11 mouse cellular contexts compared by ENCODE assay signal in the genomic region with DNA sequence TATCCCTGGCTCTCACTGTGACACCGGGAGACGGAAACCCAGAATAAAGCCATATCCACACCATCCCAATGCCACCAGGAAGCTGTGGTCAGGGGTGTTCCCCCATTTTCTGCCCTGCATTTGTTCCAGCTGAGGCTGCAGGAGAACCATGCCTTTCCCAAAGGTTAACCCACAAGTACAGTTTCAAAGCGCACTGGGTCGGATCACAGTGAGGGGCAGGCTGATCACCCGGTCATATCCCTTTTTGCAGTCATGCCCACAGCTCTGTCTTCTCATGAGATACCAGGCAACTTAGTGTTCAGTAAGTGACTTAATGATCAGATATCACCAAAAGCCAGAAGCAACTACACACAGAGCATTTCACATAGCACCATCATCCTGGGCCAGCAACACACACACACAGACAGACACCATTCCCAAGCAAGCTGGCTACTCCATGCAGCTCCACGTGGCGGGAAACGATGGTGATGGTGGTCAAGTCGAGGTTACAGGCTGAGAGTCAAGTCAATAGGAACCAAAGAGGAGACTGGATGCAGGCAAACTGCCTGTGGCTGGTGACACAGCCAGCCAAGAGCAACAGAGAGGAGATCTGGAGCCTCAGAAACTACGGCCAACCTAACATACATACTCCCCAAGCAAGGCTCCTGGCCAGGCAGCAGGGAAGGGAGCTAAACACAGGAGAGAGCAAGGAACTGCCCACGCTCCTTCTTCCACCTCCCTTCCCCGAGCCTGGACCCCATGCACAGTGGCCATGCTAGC. TPM values are rescaled to one million over a fixed set of nuclear protein-coding genes. Genes with fewer than 3 reads are reported as not detected.
DNase-seq lines count a peak whose midpoint lies in the region; ATAC-seq and TF ChIP-seq lines count a peak whose summit lies in the region.
"Had no signal": no experiment of that assay in that cellular context is flagged by ENCODE, and none has a peak within 500 bp of the region (broad histone marks: within the 10 kb centered on the region; RNA-seq: fewer than 3 reads in every experiment).

No protein-coding gene starts in this region.

- no peaks in the 10 kb centered on the region for H3K27me3 ChIP-seq in kidney, postnatal 0 days (ENCODE audit: insufficient read depth, low read length)
- no peaks in the 10 kb centered on the region for H3K27me3 ChIP-seq in forebrain, embryonic 15.5 days
- no peaks in the 10 kb centered on the region for H3K27me3 ChIP-seq in intestine, embryonic 15.5 days (replicated peaks)
- H3K27me3 ChIP-seq in stomach, embryonic 14.5 days (ENCODE audit: control insufficient read depth, insufficient read depth, low read length), result no peaks in the 10 kb centered on the region

- H3K9ac ChIP-seq in kidney, postnatal 0 days (ENCODE audit: low read depth, low read length), result no peak overlapping the region
- no peak overlapping the region for H3K9ac ChIP-seq in forebrain, embryonic 15.5 days (replicated peaks)
- peak overlapping the region; percentile 4; the same call in 1 of the 2 replicates for H3K9ac ChIP-seq in intestine, embryonic 15.5 days
- no peak overlapping the region for H3K9ac ChIP-seq in stomach, embryonic 14.5 days (replicated peaks; ENCODE audit: low read depth, low read length)

- ATAC-seq in kidney, postnatal 0 days (replicated peaks; ENCODE audit: low FRiP score, low read depth), result no peak
- no peak for ATAC-seq in forebrain, embryonic 15.5 days (replicated peaks)
- ATAC-seq in intestine, embryonic 15.5 days, result no peak
- ATAC-seq in stomach, embryonic 14.5 days (ENCODE audit: insufficient number of reproducible peaks, insufficient read depth, low FRiP score, low read depth), result no peak

- H3K4me3 ChIP-seq in kidney, postnatal 0 days (replicated peaks; ENCODE audit: low read depth, low read length), result no peak overlapping the region
- no peak overlapping the region for H3K4me3 ChIP-seq in forebrain, embryonic 15.5 days
- H3K4me3 ChIP-seq in intestine, embryonic 15.5 days (replicated peaks), result no peak overlapping the region
- no peak overlapping the region for H3K4me3 ChIP-seq in stomach, embryonic 14.5 days (ENCODE audit: low read depth, low read length)

- no peak for DNase-seq in kidney, postnatal 0 days (ENCODE audit: low spot score)
- no peak for DNase-seq in kidney, postnatal 36 days
- no peak for DNase-seq in left cerebral cortex, adult 9 months (ENCODE audit: low spot score in 2 of 2)
- DNase-seq in embryo, embryonic 9.5 days (ENCODE audit: extremely low spot score), result no peak
- DNase-seq: adrenal gland, postnatal 25 days; kidney, adult 9 months; right cerebral cortex, postnatal 25 days; thymus, postnatal 4 days had no signal

- peaks cover 50% of the 10 kb centered on the region for H3K4me1 ChIP-seq in kidney, postnatal 0 days (replicated peaks; ENCODE audit: insufficient read depth, low read length)
- H3K4me1 ChIP-seq in forebrain, embryonic 15.5 days, result peaks cover 83% of the 10 kb centered on the region
- peaks cover 65% of the 10 kb centered on the region for H3K4me1 ChIP-seq in intestine, embryonic 15.5 days (replicated peaks)
- H3K4me1 ChIP-seq in stomach, embryonic 14.5 days (ENCODE audit: control insufficient read depth, insufficient read depth, low read length), result peaks cover 69% of the 10 kb centered on the region

- H3K36me3 ChIP-seq in kidney, postnatal 0 days (ENCODE audit: insufficient read depth, low read length), result no peaks in the 10 kb centered on the region
- H3K36me3 ChIP-seq in forebrain, embryonic 15.5 days, result no peaks in the 10 kb centered on the region
- H3K36me3 ChIP-seq in intestine, embryonic 15.5 days, result no peaks in the 10 kb centered on the region
- H3K36me3 ChIP-seq in stomach, embryonic 14.5 days (ENCODE audit: control insufficient read depth, insufficient read depth, low read length), result no peaks in the 10 kb centered on the region

- H3K9me3 ChIP-seq in kidney, postnatal 0 days (replicated peaks; ENCODE audit: low read length), result no peaks in the 10 kb centered on the region
- H3K9me3 ChIP-seq in forebrain, embryonic 15.5 days, result no peaks in the 10 kb centered on the region
- no peaks in the 10 kb centered on the region for H3K9me3 ChIP-seq in intestine, embryonic 15.5 days
- no peaks in the 10 kb centered on the region for H3K9me3 ChIP-seq in stomach, embryonic 14.5 days (ENCODE audit: control insufficient read depth, low read depth, low read length)

- TF ChIP-seq CTCF in kidney, postnatal 0 days (IDR thresholded peaks at IDR 0.05; ENCODE audit: low read depth), result no peak

- H3K4me2 ChIP-seq in kidney, postnatal 0 days (ENCODE audit: low read length), result no peak overlapping the region
- H3K4me2 ChIP-seq in forebrain, embryonic 15.5 days (replicated peaks), result no peak overlapping the region
- H3K4me2 ChIP-seq in intestine, embryonic 15.5 days (replicated peaks), result no peak overlapping the region
- no peak overlapping the region for H3K4me2 ChIP-seq in stomach, embryonic 14.5 days (replicated peaks; ENCODE audit: low read depth, low read length)

- WGBS in kidney, postnatal 0 days, result 66% methylated on average over 12 of the region's 12 CpGs
- 84% methylated on average over 12 of the region's 12 CpGs for WGBS in forebrain, embryonic 15.5 days
- WGBS in intestine, embryonic 15.5 days, result 81% methylated on average over 12 of the region's 12 CpGs
- WGBS in stomach, embryonic 14.5 days, result 80% methylated on average over 12 of the region's 12 CpGs

- H3K27ac ChIP-seq in kidney, postnatal 0 days, result 0 out of 2 replicates have a peak overlapping the region, but pooled peaks have one; percentile 2
- peak overlapping the region; percentile 97 for H3K27ac ChIP-seq in forebrain, embryonic 15.5 days (replicated peaks)
- peak overlapping the region; percentile 13; the same call in 1 of the 2 replicates for H3K27ac ChIP-seq in intestine, embryonic 15.5 days
- peak overlapping the region; percentile 99 for H3K27ac ChIP-seq in stomach, embryonic 14.5 days (ENCODE audit: low read length)

RNA-seq across cellular contexts. Expression of a gene that starts 35.7 kb away (rescaled TPM):
- polyA plus RNA-seq in kidney, postnatal 0 days (2015; fragmentation: Nextera tagmentation; extraction: Ambion mirVana), result 14.6 and 15.5 TPM in 2 replicates
- polyA plus RNA-seq in forebrain, embryonic 15.5 days (2015; fragmentation: Nextera tagmentation; extraction: Ambion mirVana), result 30.2 and 31.6 TPM in 2 replicates
- 19.9 and 20.0 TPM in 2 replicates for polyA plus RNA-seq in intestine, embryonic 15.5 days (2015; fragmentation: Nextera tagmentation; extraction: Ambion mirVana)
- 32.7 and 33.4 TPM in 2 replicates for polyA plus RNA-seq in stomach, embryonic 14.5 days (2014; fragmentation: Nextera tagmentation; extraction: Ambion mirVana)

Comparison
In these comparisons a context has a peak if more than half of its experiments do, and no peak if none do; other contexts are left out.
1. H3K27ac ChIP-seq: peak in every context shown above with its lines; median percentile 99 in stomach, embryonic 14.5 days; 97 in forebrain, embryonic 15.5 days; 13 in intestine, embryonic 15.5 days; 2 in kidney, postnatal 0 days.